Mouse (Mus musculus) kidney, adult 2 months (tissue): Measurements from ENCODE around the gene Cnnm3. TPM values are rescaled to one million over a fixed set of nuclear protein-coding genes. Genes with fewer than 3 reads are reported as not detected.
A peak's percentile ranks its signal among the peaks of the same experiment; 100 is the strongest.

Source experiments
- DNase-seq: peaks from one replicate; pipeline ENCODE4 v3.0.0; 2021
- H3K27ac ChIP-seq: fragments of 200-500 bp; 2 replicates; pipeline ENCODE4 v1.5.1; 2012; ENCODE audit warnings: low read depth, low read length, control low read depth, inconsistent platforms; ENCODE audit not compliant: insufficient read depth
- H3K27me3 ChIP-seq: fragments of 200-500 bp; replicated peaks from 2 replicates; pipeline ENCODE4 v1.6.1; 2012; ENCODE audit warnings: mild to moderate bottlenecking, moderate library complexity, low read length, inconsistent platforms; ENCODE audit not compliant: control insufficient read depth, insufficient read depth
- H3K36me3 ChIP-seq: fragments of 200-500 bp; 2 replicates; pipeline ENCODE4 v1.6.1; 2012; ENCODE audit warnings: mild to moderate bottlenecking, moderate library complexity, low read length, inconsistent platforms; ENCODE audit not compliant: control insufficient read depth, insufficient read depth
- H3K4me1 ChIP-seq: fragments of 200-500 bp; 2 replicates; pipeline ENCODE4 v1.6.1; 2011; ENCODE audit warnings: low read length; ENCODE audit not compliant: control insufficient read depth, insufficient read depth
- H3K4me3 ChIP-seq: fragments of 200-500 bp; 2 replicates; pipeline ENCODE4 v1.5.1; 2011; ENCODE audit warnings: mild to moderate bottlenecking, low read depth, low read length, control low read depth; ENCODE audit not compliant: insufficient read depth
- CTCF ChIP-seq: fragments of 200-500 bp; conservative IDR thresholded peaks from 2 replicates; pipeline ENCODE4 v1.5.1; 2011; ENCODE audit warnings: low read depth, mild to moderate bottlenecking, control low read depth, low read length, moderate library complexity, mixed read lengths; ENCODE audit not compliant: insufficient read depth, insufficient read length
- POLR2A ChIP-seq: fragments of 200-500 bp; IDR thresholded peaks from one replicate; pipeline ENCODE4 v1.6.1; 2011; ENCODE audit warnings: low read depth, low read length, control low read depth
- WGBS: fragments of 180-500 bp; shearing (Covaris S2); methylation state at CpG from one replicate; pipeline ENCODE4 v1.1.7; 2018; 5-methylcytosine and 5-hydroxymethylcytosine counted together
- polyA plus RNA-seq: library from polyadenylated mRNA; depleted of rRNA; stranded (reverse); fragments of >200 nt; gene quantifications from 2 replicates; pipeline ENCODE4 v1.2.3, GENCODE M21; 2012

The Cnnm3 gene
- polyA plus RNA-seq, 1 experiment: 19.8 TPM

DNA sequence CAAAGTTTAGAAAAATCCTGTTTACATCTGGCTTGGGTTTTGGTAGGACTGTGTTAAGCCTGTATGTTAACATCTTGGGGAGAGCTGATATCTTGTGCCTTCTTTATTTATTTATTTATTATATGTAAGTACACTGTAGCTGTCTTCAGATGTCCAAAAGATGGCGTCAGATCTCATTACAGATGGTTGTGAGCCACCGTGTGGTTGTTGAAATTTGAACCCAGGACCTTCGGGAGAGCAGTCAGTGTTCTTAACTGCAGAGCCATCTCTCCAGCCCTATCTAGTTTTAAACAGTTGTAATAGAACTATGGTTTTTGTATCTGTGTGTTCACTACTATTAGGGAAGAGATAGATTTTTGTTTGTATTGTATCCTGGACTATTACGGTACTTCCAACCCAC is 17.6 kb downstream of the Cnnm3 start:
- no peak for DNase-seq
- no peak overlapping the region for H3K4me3 ChIP-seq
- H3K36me3 ChIP-seq: no peaks in the 10 kb centered on the region
- no peaks in the 10 kb centered on the region for H3K27me3 ChIP-seq
- no peak overlapping the region for H3K27ac ChIP-seq
- WGBS: 83% methylated on average over 4 of the region's 4 CpGs
- TF ChIP-seq POLR2A: no peak
- TF ChIP-seq CTCF: no peak
- no peaks in the 10 kb centered on the region for H3K4me1 ChIP-seq

DNA sequence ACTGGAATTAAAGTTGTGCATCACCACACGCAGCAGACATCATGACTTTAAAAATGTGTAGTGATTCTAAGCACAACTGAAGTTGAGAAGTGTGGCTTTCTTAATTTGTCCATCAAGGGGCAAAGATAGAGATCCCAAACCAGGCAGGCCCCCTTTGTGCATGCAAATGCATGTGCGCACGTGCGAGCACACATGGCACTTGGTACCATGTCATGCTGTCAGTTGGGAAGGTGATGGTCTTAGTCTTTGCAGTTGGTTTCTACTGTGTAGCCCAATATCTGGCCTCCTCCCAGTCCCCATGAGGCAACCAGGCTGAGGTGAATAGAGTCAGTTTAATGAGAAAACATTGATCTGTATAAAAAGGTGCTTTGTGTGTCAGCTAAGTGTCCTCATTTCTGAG is 18.2 kb downstream of the Cnnm3 start:
- DNase-seq: no peak
- H3K4me3 ChIP-seq: no peak overlapping the region
- 0 out of 2 replicates have a peak, but pooled peaks cover 3% of the 10 kb centered on the region for H3K4me1 ChIP-seq
- 95% methylated on average over 4 of the region's 4 CpGs for WGBS
- no peaks in the 10 kb centered on the region for H3K27me3 ChIP-seq
- no peak overlapping the region for H3K27ac ChIP-seq
- H3K36me3 ChIP-seq: no peaks in the 10 kb centered on the region
- TF ChIP-seq CTCF: no peak
- no peak for TF ChIP-seq POLR2A

DNA sequence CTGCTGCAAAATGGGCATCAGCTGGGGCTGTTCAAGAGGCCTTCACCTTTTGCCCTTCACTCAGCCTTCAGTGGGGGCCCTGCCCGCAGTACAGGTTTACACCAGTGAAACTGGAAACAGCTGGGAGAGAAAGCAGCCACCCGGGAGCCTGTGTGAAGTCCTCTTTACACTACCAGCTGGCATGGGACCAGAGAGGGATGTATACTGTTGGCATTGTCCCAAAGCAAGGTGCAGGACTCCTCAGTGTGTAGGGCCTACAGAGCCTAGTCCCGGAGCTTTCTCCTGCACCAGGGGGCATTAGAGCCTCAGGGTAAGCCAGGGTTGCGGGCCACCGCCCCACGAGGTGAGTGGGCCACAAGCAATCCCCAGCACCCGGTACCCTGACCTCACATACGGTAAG is 18.8 kb downstream of the Cnnm3 start:
- Histone ChIP-seq H3K4me3 (no peak overlapping the region), H3K27me3 (no peaks in the 10 kb centered on the region), H3K36me3 (no peaks in the 10 kb centered on the region), H3K4me1 (0 out of 2 replicates have a peak, but pooled peaks cover 3% of the 10 kb centered on the region), H3K27ac (no peak overlapping the region)
- TF ChIP-seq CTCF (no peak), POLR2A (no peak)
- WGBS: 65% methylated on average over 8 of the region's 8 CpGs
- no peak for DNase-seq

DNA sequence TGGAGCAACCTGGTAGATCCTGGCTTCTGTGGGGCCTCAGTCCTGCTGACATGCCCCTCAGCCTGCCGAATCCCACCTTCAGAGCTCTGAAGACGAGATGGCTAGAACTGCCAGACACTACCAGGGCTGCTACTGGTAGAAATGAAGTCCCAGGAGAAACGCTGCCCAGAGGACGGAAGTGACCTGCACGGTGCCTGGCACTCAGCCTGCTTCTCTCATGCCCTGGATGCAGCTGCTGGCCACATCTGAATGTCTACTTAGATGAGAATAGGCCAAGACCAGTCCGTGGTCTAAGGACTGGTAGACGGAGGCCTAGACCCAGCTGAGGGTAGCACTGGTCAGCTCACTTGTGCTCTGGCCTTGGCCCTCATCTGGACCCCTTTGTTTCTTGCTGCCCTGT is 19.3 kb downstream of the Cnnm3 start:
- Histone ChIP-seq H3K36me3 (no peaks in the 10 kb centered on the region), H3K4me3 (no peak overlapping the region), H3K27ac (no peak overlapping the region), H3K4me1 (0 out of 2 replicates have a peak, but pooled peaks cover 6% of the 10 kb centered on the region), H3K27me3 (no peaks in the 10 kb centered on the region)
- DNase-seq: no peak
- 84% methylated on average over 7 of the region's 7 CpGs for WGBS
- TF ChIP-seq POLR2A (no peak), CTCF (no peak)

DNA sequence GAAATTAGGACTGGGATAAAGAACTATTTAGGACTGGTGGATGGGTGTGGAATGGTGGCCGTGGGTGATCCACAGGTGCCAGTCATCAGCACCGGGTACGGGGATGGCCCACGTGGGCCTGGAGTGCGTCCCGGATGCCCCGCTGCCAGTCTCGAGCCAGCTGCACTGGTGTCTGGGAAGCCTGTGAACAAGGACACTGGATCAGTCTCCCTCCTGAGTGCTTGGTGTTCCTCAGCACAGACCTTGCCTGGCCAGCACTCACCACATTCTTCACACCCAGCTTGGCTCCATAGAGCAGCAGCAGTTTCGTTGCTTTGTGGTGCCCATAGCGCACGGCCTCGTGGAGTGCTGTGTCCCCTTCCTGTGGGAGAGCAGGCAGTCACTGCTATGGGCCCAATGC is 19.8 kb downstream of the Cnnm3 start:
- DNase-seq: no peak
- Histone ChIP-seq H3K4me1 (0 out of 2 replicates have a peak, but pooled peaks cover 7% of the 10 kb centered on the region), H3K27ac (no peak overlapping the region), H3K36me3 (no peaks in the 10 kb centered on the region), H3K4me3 (no peak overlapping the region), H3K27me3 (no peaks in the 10 kb centered on the region)
- TF ChIP-seq POLR2A: no peak
- TF ChIP-seq CTCF: no peak
- WGBS: 87% methylated on average over 12 of the region's 12 CpGs

DNA sequence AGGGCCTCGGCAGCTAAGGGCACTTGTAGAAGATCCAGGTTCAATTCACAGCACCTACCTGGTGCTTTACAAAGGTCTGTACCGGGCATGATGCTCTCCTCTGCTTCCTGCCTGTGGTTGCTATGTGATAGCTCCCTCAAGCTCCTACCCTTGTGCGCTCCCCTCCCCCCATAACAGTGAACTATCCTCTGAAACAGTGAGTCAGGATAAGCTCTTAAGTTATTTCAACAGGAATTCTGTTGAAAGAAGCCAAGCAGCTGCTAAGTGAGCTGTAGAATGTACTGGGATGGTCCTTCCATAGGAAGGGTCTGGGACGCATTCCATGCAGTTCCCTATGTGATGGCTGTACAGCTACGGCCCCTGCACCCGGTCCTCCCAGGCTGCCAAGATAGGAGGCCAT is 21.9 kb downstream of the Cnnm3 start:
- no peak for DNase-seq
- no peak overlapping the region for H3K4me3 ChIP-seq
- no peaks in the 10 kb centered on the region for H3K36me3 ChIP-seq
- TF ChIP-seq POLR2A (no peak), CTCF (no peak)
- no peaks in the 10 kb centered on the region for H3K27me3 ChIP-seq
- H3K4me1 ChIP-seq: 0 out of 2 replicates have a peak, but pooled peaks cover 7% of the 10 kb centered on the region
- no peak overlapping the region for H3K27ac ChIP-seq
- 89% methylated on average over 6 of the region's 6 CpGs for WGBS

DNA sequence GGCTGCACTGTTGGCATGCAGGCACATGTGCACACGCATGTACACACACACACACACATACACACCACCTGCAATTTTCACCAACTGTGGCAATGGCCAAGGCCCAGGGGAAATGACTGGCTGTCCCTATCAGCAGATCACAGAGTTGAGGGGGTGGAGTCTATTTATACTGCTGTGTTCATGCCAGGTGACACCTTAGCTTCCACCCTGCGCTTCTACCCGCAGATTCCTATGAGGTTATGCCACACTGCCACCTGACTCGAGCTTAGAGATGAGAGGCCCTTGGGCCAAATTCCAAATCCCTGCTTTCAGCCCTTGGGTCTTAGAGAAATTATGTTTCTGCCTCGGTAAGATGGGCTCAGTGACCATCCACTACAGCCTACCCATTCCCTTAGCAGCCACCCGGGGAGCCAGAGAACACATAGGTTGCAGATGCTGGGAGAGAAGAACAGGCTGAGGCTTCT is 23.0 kb downstream of the Cnnm3 start:
- Histone ChIP-seq H3K27me3 (no peaks in the 10 kb centered on the region), H3K36me3 (no peaks in the 10 kb centered on the region), H3K4me1 (peaks cover 9% of the 10 kb centered on the region; the same call in 1 of the 2 replicates), H3K4me3 (no peak overlapping the region), H3K27ac (no peak overlapping the region)
- 43% methylated on average over 6 of the region's 6 CpGs for WGBS
- DNase-seq: peak; percentile 31
- no peak; the same call in 1 of the 2 replicates for TF ChIP-seq CTCF
- no peak for TF ChIP-seq POLR2A
